Mouse (Mus musculus) thymus, postnatal 14 days (tissue): ENCODE measurements around the gene 4930469K13Rik.

Experiments
- DNase-seq: peaks from one replicate; pipeline ENCODE4 v3.0.0; 2021

The 4930469K13Rik gene

GRCm38 (mm10) chr11:33974341-33975040, 123.9 kb downstream of the 4930469K13Rik start:
- DNase-seq = no peak

GRCm38 (mm10) chr11:33972114-33972513, 126.2 kb downstream of the 4930469K13Rik start:
- DNase-seq = no peak

- no peak for DNase-seq
Measured at GRCm38 (mm10) chr11:33969199-33969598, 129.2 kb downstream of the 4930469K13Rik start.

GRCm38 (mm10) chr11:33967708-33968107, 130.6 kb downstream of the 4930469K13Rik start:
- no peak for DNase-seq

- DNase-seq = peak; percentile 46
Measured at GRCm38 (mm10) chr11:33965380-33965779, 133.0 kb downstream of the 4930469K13Rik start.

- no peak for DNase-seq
Measured at GRCm38 (mm10) chr11:33962688-33963407, 135.5 kb downstream of the 4930469K13Rik start, which contains the start of gene Kcnmb1. Gene Kcnmb1, plus strand, starts transcription at chr11:33963013.

DNA sequence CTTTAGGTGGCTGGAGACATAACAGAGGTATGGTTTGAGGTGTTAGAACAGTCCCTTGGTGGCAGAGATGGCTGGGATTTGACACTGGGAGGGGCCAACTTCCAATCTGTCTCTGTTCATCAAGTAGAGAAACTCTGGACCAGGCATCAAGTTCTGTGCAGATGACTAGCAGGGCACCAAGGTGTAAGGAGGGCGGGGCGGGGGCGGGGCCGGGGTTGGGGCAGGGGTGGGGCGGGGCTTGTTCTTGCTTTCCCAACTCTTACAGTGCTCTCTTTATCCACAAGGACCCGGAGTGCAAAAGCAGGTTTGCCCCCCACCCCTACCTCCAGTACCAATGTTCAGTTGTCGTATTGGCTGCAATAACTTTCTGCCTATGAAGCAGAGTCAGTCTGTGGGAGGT, 136.2 kb downstream of the 4930469K13Rik start:
- DNase-seq = no peak

DNA sequence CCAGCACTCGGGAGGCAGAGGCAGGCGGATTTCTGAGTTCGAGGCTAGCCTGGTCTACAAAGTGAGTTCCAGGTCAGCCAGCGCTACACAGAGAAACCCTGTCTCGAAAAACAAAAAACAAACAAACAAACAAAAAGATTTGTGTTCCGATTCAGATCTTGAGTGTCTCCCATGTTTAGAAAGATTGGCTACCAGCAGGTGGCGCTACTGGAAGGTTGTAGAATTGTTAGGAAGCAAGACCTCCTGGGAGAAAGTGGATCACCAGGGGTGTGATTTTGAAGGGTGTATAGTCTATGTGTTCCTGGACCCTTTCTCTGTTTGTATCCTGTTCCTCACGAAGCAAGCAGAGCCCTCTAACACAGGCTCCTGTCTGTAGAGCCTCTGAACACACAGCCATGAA, 139.6 kb downstream of the 4930469K13Rik start:
- DNase-seq = peak; percentile 73

DNA sequence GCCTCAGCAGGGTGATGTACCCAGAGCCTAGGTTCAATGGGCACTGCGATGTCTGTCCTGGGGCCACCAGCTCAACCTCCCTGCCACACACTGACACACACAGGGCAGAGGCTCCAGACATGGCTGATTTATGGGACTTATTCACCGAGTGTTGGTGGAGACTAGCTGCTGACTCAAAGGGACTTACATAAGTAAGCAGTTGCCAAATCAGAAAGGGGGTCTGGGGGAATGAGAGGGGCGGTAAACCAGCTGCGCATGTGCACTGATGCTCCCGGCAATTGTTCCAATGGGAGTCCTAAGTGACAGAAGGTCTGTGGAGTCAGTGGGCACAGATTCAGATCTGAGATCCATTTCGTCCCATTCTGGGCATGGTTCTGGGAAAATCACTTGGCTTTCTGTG, 140.8 kb downstream of the 4930469K13Rik start:
- no peak for DNase-seq

GRCm38 (mm10) chr11:33956623-33957022, 141.7 kb downstream of the 4930469K13Rik start:
- no peak for DNase-seq

DNA sequence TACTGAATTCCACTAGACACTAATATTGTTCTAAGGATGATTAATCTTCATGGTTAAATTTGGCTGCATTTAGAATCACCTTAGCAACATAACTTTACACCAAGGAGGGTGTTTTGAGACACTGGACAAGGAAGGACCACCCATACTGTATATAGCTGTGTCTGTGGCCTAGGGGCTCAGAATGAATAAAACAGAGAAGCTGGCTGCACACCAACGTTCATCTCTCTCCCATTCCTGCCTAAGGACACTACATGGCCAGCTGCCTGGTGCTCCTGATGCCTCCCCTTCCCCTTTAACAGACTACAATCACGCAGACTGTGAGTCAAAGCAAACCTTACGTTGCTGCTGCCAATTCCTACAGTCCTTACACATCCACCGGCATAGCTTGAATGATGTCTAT, 142.4 kb downstream of the 4930469K13Rik start:
- DNase-seq = no peak

DNA sequence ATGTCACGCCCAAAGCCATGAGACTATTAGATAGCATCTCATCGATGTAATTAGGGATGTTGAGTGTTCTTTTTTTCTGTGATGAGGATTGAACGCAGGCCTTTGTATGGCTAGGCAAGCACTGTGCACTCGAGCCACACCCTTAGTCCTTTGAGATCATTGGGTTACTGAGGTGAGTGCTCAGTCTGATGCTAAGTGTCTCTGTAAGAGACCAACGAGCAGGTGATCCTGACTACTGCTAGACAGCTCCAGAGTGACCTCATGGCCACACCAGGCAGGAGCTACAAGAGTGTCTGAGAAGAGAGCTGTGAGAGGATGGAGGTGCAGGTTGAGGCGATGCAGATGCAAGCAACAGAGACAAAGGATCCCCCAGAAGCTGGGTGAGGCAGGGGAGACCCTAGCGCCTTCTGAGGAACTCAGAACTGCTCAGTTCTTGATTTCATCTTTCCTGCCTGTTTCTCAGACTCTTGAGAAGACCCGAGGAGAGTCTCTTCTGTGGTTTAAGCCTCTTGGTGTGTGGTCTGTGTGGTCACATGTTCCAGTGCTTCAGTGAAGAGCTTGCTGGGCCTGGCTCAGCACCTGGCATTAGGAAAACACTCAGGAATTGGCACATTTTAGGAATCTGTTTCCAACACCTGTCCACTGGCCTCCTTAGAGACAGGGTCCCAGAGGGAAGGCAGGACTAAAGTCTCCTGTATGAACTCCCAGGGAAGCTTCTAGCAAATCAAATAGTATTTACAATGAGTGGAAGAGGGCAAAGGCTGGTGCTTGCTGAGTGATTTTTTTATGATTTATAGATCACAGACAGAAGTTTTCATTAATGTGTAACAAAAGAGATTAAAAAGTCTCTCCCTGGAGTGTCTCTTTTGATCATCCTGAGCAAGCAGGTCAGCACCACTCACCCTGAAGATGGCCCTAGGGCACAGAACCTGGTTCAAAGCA, 146.4 kb downstream of the 4930469K13Rik start:
- no peak for DNase-seq

GRCm38 (mm10) chr11:33951155-33951554, 147.2 kb downstream of the 4930469K13Rik start:
- no peak for DNase-seq

DNA sequence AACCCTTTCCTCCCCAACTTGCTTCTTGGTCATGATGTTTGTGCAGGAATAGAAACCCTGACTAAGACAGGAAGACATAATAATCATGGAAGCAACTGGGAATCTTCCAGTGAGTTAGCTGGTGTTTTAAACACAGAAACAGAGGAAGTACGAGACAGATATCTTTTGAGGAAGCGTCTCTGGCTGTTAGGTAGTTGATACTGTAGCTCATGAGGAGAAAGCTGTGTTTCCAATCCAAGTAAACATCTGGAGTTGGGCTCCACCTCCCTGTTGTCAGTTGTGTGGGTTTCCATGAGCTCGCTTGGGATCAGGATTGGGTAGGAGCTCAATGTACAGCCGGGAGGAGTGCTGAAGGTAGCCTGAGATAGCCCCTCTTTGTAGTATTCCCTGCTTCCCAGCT, 151.9 kb downstream of the 4930469K13Rik start:
- no peak for DNase-seq

GRCm38 (mm10) chr11:33944786-33945328, 153.5 kb downstream of the 4930469K13Rik start:
- no peak for DNase-seq

DNA sequence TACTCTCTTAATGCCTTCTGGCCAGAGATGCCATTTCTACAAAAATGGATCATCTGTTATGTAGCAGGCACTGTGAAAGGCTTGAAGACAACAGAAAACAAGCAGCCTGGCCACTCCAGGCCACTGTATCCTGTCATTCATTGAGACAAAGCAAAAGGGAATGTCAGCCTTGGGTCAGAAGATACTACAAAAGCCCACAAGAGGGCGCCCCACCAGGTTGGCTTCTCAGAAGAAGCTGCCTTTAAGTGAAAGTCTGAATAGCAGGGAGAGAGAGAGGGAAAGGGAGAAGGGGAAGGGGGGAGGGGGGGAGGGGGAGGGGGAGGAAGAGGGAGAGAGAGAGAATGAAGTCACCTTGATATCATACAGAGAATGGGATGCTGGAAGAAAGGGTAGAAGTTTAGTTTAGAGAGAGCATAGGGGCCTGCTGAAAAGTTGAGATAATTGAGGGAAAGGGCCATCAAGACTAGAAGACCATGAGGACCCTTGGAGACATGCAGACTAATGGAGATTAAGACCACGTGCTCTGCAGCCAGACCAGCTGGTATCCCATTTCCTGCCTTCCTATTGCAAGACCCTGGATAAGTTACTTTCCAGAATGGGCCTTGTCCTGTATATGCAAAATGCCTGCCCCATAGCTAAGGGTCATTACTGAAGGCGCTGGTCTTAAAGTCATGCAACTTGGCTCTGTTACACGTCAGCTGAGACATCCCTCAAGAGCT, 154.1 kb downstream of the 4930469K13Rik start:
- peak; percentile 71 for DNase-seq

DNA sequence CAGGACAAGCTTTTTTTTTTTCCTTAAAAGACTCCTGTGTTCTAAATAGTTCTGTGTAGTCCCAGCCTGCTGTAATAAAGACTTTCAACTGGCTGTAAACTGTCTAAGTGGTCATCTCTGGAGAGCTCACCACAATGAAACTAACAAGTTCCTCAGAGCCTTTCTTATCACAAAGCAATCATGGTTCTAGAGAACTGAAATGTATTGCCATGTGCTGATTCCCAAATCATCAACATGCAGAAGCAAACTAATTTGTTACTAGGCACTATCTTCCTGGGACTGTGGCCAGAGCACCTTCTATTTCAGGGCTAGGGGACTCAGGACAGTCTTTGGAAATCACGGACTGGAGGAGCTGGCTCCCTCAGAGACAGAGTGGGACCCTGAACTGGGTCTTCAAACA, 154.8 kb downstream of the 4930469K13Rik start:
- DNase-seq = no peak

DNA sequence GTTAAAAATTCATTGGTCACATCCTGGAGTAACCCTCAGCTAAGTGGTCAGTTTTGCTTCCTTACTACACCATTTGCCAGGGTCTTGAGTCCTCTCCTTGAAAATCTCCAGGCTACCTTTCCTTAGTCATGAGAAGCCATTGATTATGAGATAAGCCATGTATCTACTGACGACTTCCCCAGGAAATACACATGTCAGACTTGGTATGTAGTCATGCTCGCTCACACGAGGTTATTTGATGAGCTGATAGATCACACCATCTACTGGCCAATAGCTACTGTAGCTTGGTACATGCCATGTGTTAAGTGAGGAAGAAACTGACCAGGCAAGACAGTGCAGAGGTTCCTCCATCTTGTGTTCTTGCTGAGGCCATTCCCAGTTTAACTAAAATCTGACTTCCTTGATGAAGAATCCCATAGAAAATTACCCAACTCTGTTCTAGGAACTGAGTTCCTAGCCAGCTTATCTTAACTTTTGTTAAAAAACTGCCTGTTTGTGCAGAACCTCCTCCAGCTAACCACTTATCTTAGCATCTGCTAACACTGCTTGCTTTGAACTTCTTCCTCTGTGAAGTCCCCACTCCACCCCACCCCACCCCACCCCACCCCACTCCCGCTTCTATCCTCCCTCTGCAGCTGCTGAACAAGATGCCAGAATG, 158.8 kb downstream of the 4930469K13Rik start:
- peak; percentile 51 for DNase-seq

- peak; percentile 83 for DNase-seq
Measured at GRCm38 (mm10) chr11:33938561-33939274, 159.6 kb downstream of the 4930469K13Rik start.

DNA sequence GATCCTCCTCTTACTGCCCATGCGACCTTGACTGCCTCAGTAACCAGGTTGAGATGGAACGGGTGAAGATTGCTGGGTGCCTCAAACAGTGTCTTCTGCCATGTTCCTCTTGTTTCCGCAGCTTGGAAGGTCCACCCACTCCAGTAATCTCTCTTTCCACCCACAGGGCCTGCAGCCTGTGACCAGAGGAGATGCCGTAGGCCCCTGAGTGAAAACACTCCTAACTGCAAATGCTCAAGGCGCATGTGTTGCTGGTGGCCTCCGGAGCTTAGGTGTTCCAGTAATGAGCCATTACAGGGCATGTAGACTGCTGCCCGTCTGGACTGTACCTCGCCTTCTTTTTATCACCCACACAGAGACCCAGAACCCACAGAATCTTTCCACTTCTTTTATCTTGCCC, 160.7 kb downstream of the 4930469K13Rik start:
- DNase-seq = no peak

DNA sequence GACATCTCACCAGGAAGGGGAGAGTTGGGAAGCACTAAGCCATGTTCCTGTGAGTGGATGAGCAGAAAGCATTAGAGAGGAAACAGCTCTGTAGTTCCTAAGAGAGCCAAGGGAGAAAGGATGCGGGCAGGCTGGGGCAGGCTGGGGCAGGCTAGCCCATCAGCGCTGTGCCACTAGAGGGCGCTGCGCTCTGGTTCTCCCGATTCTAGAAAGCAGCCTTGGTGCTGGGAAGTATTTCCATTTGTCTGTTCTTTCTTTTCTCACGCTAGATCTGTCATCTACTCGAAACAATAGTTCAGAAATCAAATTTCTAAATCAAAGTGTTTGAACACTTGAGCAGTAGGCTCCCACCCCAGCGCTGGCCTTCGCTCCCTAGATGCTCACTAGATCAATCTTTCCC, 164.1 kb downstream of the 4930469K13Rik start:
- peak; percentile 67 for DNase-seq
